Mouse (Mus musculus): ENCODE results near the gene Serpina3i. TPM values are rescaled to one million over a fixed set of nuclear protein-coding genes. Genes with fewer than 3 reads are reported as not detected.

Serpina3i gene
- polyA plus RNA-seq, 1 experiment from 2014 or later: not detected

DNA sequence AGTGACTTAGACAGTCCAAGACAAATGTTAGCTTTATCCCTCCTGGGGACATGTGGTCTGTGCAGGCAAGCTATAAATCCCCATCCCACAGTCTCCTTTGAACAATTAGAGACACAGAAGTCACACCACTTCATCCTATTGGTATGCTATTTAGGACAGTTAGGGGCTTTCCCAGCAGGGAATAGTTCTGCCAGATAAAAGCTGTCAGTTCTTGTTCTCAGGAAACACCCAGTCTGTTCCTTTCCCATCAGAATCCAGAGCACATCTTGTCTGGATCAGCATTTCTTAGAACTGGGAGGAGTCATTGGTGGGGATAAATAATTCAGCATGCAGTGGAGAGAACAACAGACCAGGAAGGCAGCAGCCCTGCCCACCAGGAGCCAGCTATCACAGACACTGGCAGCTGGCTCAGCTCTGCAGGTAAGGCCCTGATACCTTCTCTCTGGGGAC, 15.3 kb upstream of the Serpina3i start:
- no peaks in the 10 kb centered on the region for H3K4me1 ChIP-seq
- H3K4me3 ChIP-seq: no peak overlapping the region
- no peaks in the 10 kb centered on the region for H3K9me3 ChIP-seq
- no peaks in the 10 kb centered on the region for H3K36me3 ChIP-seq
- no peak for DNase-seq (ENCODE audit: low spot score)
- no peaks in the 10 kb centered on the region for H3K27me3 ChIP-seq (ENCODE audit: insufficient read depth, poor library complexity, severe bottlenecking)
- H3K27ac ChIP-seq: no peak overlapping the region

DNA sequence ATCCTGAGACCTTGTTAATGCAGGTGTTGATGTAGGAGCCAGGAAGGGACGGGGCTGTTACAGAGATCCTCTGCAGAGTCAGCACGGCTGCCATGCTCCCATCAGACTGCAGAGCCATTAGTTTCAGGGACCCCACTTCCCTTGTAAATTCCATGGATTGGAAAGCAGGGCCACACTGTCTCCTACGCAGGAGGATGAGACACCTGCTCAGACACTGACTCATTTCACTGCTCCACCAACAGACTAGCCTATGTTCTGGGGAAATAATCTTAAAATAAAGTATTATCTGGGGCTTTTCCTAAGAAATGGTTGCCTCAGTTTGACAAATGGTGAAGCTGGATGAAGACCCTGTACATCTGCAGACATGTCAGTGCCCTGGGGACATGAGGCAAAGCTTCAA, 14.7 kb upstream of the Serpina3i start:
- no peaks in the 10 kb centered on the region for H3K27me3 ChIP-seq (ENCODE audit: insufficient read depth, poor library complexity, severe bottlenecking)
- H3K27ac ChIP-seq: no peak overlapping the region
- H3K9me3 ChIP-seq: no peaks in the 10 kb centered on the region
- DNase-seq (ENCODE audit: low spot score): no peak
- H3K4me1 ChIP-seq: no peaks in the 10 kb centered on the region
- no peak overlapping the region for H3K4me3 ChIP-seq
- 58% methylated on average over 3 of the region's 3 CpGs for WGBS
- H3K36me3 ChIP-seq: no peaks in the 10 kb centered on the region

DNA sequence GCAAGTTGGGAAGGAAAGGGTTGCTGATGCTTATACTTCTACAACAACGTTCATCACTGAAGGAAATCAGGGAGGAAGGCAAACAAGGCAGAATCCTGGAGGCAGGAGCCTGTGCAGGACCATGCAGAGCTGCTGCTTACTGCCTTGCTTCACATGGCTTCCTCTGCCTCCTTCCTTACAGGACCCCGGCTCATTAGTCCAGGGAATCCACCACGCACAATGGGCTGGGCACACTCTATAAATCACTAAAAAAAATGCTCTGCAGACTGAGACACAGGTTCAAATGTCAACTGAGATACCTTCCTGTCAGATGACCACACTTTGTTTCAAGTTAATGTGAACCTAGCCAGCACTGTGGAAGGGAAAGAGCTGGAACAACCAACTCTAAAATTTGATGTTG, 1.9 kb upstream of the Serpina3i start:
- H3K27ac ChIP-seq: no peak overlapping the region
- H3K4me3 ChIP-seq: no peak overlapping the region
- no peaks in the 10 kb centered on the region for H3K27me3 ChIP-seq (ENCODE audit: insufficient read depth, poor library complexity, severe bottlenecking)
- H3K36me3 ChIP-seq: no peaks in the 10 kb centered on the region
- WGBS: 59% methylated on average over 3 of the region's 3 CpGs
- no peak for DNase-seq (ENCODE audit: low spot score)
- no peaks in the 10 kb centered on the region for H3K9me3 ChIP-seq
- peaks cover 10% of the 10 kb centered on the region for H3K4me1 ChIP-seq

DNA sequence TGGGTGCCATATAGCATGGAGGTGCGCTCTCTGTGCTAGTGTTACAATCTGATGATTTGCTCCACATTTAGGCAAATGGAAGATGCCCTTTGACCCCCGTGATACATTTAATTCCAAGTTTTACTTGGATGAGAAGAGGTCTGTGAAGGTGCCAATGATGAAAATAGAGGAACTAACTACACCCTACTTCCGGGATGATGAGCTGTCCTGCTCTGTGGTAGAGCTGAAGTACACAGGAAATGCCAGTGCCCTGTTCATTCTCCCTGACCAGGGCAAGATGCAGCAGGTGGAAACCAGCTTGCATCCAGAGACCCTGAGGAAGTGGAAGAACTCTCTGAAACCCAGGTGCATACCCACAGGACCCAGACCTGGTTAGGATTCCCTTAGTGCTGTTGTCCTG, 3.5 kb downstream of the Serpina3i start:
- no peak overlapping the region for H3K4me3 ChIP-seq
- WGBS: 72% methylated on average over 3 of the region's 3 CpGs
- no peaks in the 10 kb centered on the region for H3K27me3 ChIP-seq (ENCODE audit: insufficient read depth, poor library complexity, severe bottlenecking)
- peak; percentile 47 for DNase-seq (ENCODE audit: low spot score)
- peaks cover 10% of the 10 kb centered on the region for H3K4me1 ChIP-seq
- no peaks in the 10 kb centered on the region for H3K9me3 ChIP-seq
- H3K27ac ChIP-seq: no peak overlapping the region
- no peaks in the 10 kb centered on the region for H3K36me3 ChIP-seq

GRCm38 (mm10) chr12:104278216-104279055, 15.5 kb downstream of the Serpina3i start:
- H3K4me1 ChIP-seq: no peaks in the 10 kb centered on the region
- no peak overlapping the region for H3K27ac ChIP-seq
- H3K4me3 ChIP-seq: no peak overlapping the region
- WGBS: 87% methylated on average over 18 of the region's 18 CpGs
- H3K27me3 ChIP-seq (ENCODE audit: insufficient read depth, poor library complexity, severe bottlenecking): no peaks in the 10 kb centered on the region
- H3K36me3 ChIP-seq: no peaks in the 10 kb centered on the region
- no peak for DNase-seq (ENCODE audit: low spot score)
- H3K9me3 ChIP-seq: no peaks in the 10 kb centered on the region

DNA sequence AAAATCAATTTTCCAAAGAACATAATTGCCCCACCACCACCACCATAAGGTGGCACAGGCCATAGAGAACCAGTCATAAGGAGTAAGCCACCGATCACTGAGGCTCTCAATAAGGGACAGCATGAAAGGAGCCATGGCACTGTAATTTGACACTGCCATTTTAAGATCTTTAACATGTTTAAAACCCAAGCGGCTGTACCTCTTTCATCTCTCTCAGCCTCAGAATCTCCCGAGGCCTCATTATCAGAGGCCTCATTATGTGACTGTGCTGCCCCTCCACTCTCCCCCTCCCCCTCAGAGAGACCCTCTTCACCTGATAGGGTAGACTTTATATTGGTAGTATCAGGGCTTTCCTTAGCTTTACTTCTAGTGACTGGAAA, 16.1 kb downstream of the Serpina3i start:
- no peak for DNase-seq (ENCODE audit: low spot score)
- no peaks in the 10 kb centered on the region for H3K9me3 ChIP-seq
- H3K27me3 ChIP-seq (ENCODE audit: insufficient read depth, poor library complexity, severe bottlenecking): no peaks in the 10 kb centered on the region
- no peaks in the 10 kb centered on the region for H3K4me1 ChIP-seq
- H3K36me3 ChIP-seq: no peaks in the 10 kb centered on the region
- H3K4me3 ChIP-seq: no peak overlapping the region
- H3K27ac ChIP-seq: no peak overlapping the region
- WGBS: 32% methylated on average over 3 of the region's 3 CpGs

- DNase-seq (ENCODE audit: low spot score): no peak
- Histone ChIP-seq H3K36me3 (no peaks in the 10 kb centered on the region), H3K4me3 (no peak overlapping the region), H3K27me3 (ENCODE audit: insufficient read depth, poor library complexity, severe bottlenecking) (no peaks in the 10 kb centered on the region), H3K9me3 (no peaks in the 10 kb centered on the region), H3K4me1 (no peaks in the 10 kb centered on the region), H3K27ac (no peak overlapping the region)
- 87% methylated on average over 11 of the region's 11 CpGs for WGBS
Observed at GRCm38 (mm10) chr12:104283380-104283779, 20.5 kb downstream of the Serpina3i start.

DNA sequence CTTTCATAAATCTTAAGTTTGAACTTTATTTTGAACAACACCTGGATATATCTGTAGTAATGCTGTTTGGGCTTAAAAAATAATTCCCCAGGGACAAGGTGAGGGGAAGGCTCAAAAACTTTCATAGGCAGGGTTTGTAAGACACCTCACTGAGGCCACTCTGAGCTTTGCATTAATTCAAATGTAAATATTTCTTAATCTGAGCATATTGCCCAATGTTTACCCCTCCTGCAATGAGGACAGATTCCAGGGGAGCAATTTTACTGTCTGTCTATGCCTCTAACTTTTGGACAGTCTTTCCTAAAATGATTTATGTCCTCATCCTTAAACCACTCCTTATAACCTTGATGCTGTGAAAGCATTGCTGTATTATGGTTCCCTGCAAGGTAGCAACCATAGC, 25.4 kb downstream of the Serpina3i start:
- H3K27ac ChIP-seq: no peak overlapping the region
- H3K9me3 ChIP-seq: no peaks in the 10 kb centered on the region
- DNase-seq (ENCODE audit: low spot score): no peak
- no peaks in the 10 kb centered on the region for H3K4me1 ChIP-seq
- no peaks in the 10 kb centered on the region for H3K36me3 ChIP-seq
- H3K27me3 ChIP-seq (ENCODE audit: insufficient read depth, poor library complexity, severe bottlenecking): no peaks in the 10 kb centered on the region
- no peak overlapping the region for H3K4me3 ChIP-seq

GRCm38 (mm10) chr12:104289872-104290271, 26.9 kb downstream of the Serpina3i start:
- Histone ChIP-seq H3K9me3 (no peaks in the 10 kb centered on the region), H3K27ac (no peak overlapping the region), H3K4me1 (no peaks in the 10 kb centered on the region), H3K36me3 (no peaks in the 10 kb centered on the region), H3K27me3 (ENCODE audit: insufficient read depth, poor library complexity, severe bottlenecking) (no peaks in the 10 kb centered on the region), H3K4me3 (no peak overlapping the region)
- WGBS: 42% methylated on average over 4 of the region's 4 CpGs
- DNase-seq (ENCODE audit: low spot score): no peak

DNA sequence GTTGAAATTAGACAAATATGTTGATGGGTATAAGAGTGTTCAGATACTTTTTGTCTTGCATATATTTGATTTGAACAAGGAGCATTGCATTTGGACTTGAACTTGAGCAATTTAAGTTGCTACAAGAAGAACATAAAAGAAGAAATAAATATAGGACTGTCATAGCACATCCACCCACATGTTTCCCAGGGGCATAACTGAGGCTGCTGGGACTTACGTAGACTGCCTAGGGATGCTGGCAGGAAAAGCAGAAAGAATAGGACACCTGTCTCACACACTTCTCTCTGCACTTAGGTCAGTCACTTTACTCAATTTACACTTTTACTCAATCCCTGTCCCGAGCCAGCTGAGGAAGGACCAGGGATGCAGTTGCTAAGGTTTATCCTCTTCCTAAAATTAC, 31.0 kb downstream of the Serpina3i start:
- Histone ChIP-seq H3K4me3 (no peak overlapping the region), H3K4me1 (no peaks in the 10 kb centered on the region), H3K27ac (no peak overlapping the region), H3K9me3 (no peaks in the 10 kb centered on the region), H3K27me3 (ENCODE audit: insufficient read depth, poor library complexity, severe bottlenecking) (no peaks in the 10 kb centered on the region), H3K36me3 (no peaks in the 10 kb centered on the region)
- WGBS: 79% methylated on average over 2 of the region's 2 CpGs
- DNase-seq (ENCODE audit: low spot score): no peak

DNA sequence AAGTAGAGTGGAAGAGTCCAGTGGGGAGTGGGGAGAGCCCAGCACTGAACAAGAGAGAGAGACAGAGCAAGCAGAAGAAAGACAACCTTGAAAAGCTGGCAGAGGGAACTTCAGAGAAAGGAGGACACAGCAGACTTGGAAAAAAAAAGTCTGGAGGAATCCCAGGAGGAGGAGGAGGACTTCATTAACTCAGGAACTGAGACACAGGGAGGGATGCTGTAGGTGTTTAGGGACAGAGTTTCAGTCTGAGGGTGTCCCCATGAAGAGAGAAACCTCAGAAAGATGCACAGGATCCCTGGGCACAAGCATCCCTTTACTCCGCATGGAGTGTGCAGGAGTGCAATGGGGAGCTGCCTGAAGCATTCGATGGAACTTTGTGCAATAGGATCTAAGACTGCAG, 35.1 kb downstream of the Serpina3i start:
- Histone ChIP-seq H3K27ac (no peak overlapping the region), H3K36me3 (no peaks in the 10 kb centered on the region), H3K27me3 (ENCODE audit: insufficient read depth, poor library complexity, severe bottlenecking) (no peaks in the 10 kb centered on the region), H3K9me3 (no peaks in the 10 kb centered on the region), H3K4me3 (no peak overlapping the region), H3K4me1 (no peaks in the 10 kb centered on the region)
- no peak for DNase-seq (ENCODE audit: low spot score)
- 75% methylated on average over 2 of the region's 2 CpGs for WGBS

DNA sequence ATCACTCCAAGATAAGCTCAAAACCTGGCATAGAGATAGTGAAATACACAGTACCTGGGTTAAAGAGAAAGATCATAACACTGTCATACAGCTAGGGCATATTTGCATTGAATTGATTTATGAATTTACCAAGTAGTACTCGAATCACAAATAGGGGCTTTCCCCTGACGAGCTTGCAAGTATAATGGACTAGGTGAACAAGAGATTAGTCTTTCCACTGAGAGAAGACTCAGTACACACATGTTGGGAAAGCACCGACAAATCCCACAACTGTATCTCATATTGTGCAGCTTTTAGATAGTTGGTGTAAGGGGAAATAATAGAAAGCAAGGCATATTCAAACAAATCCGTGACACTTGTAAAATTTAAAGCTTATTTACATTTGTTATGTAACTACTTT, 43.1 kb downstream of the Serpina3i start:
- H3K4me1 ChIP-seq: no peaks in the 10 kb centered on the region
- H3K9me3 ChIP-seq: peaks cover 1% of the 10 kb centered on the region; the same call in 1 of the 2 replicates
- no peak for DNase-seq (ENCODE audit: low spot score)
- H3K4me3 ChIP-seq: no peak overlapping the region
- no peak overlapping the region for H3K27ac ChIP-seq
- H3K36me3 ChIP-seq: no peaks in the 10 kb centered on the region
- 75% methylated on average over 4 of the region's 4 CpGs for WGBS
- no peaks in the 10 kb centered on the region for H3K27me3 ChIP-seq (ENCODE audit: insufficient read depth, poor library complexity, severe bottlenecking)

GRCm38 (mm10) chr12:104314253-104314652, 51.3 kb downstream of the Serpina3i start, which contains the start of gene Serpina3j:
Gene Serpina3j (plus strand): TSS chr12:104314553.
- Histone ChIP-seq H3K27me3 (ENCODE audit: insufficient read depth, poor library complexity, severe bottlenecking) (no peaks in the 10 kb centered on the region), H3K4me1 (no peaks in the 10 kb centered on the region), H3K36me3 (no peaks in the 10 kb centered on the region), H3K27ac (no peak within 1 kb of the TSS), H3K9me3 (peaks cover 5% of the 10 kb centered on the region; the same call in 1 of the 2 replicates), H3K4me3 (no peak within 1 kb of the TSS)
- DNase-seq (ENCODE audit: low spot score): no peak
- WGBS: 80% methylated on average over 1 of the region's 1 CpGs
